Mouse (Mus musculus): ENCODE results near the gene Tshz2. TPM values are rescaled to one million over a fixed set of nuclear protein-coding genes. Genes with fewer than 3 reads are reported as not detected.

Gene Tshz2
- total RNA-seq, 2 experiments from 2014 or later: 26.7 to 41.8 TPM

DNA sequence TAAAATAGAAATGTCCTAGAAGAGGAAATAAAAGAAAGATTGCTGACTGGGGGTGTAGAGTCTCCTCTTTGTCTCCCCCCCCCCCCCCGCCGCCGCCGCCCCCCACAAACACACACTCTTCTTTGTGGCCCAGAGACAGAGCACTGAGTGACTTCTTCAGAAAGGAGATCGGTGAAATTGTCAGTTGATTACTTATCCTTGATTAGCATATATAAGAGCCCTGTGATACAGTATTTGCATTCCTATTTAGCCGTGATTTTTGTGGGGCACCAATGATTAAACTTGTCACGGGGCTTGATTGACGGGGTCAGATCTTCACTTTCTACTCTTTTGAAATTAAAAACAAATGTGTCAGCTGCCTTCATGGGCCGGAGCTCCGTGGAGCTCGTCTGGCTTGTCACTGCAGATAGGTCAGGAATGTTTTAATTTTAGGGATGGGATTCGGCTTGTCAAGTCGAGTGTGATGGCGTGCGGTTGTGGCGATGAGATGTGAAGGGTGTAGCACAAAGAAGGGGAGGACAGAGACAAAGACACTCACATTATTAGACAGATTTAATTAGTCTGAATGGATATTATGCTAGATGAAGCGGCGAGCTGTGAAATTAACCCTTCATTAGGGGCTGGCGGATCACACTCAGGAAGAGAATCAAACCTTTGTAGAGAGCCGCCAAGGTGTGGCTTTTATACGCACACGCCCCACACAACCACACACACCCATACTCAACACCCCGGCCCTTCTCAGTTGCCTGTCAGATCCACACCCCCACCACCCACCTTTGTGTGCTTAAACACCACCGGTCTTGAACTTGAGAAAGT, 395.9 kb downstream of the Tshz2 start:
- no peak for DNase-seq (ENCODE audit: extremely low spot score in 1 of 2, low spot score in 1 of 2)

DNA sequence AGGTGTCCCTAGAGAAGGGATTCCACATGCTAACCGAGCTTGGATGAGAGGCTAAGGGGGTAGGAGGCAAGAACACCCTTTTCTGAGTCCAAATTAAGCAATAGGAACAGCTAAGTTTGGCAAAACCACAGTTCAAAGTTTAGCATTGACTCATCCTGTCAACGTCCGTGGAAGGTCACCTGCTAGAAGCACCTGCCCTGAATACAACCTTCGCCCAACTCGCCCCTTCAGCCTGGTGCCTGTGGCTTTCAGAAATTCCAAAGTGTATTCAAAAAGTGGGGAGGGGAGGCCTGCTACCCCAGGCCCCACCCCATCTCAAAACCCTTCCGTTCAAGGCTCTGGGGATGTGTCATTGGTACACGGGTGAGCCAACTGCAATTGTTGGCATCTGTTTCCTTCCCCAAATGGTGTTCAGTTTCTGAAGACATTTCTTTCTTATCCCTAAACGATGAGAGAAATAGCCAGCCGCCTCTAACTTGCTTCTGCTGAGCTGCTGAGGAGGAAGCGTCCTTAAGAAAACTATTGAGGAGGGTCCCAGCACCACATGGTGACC, 396.6 kb downstream of the Tshz2 start:
- DNase-seq (ENCODE audit: extremely low spot score in 1 of 2, low spot score in 1 of 2): no peak

DNA sequence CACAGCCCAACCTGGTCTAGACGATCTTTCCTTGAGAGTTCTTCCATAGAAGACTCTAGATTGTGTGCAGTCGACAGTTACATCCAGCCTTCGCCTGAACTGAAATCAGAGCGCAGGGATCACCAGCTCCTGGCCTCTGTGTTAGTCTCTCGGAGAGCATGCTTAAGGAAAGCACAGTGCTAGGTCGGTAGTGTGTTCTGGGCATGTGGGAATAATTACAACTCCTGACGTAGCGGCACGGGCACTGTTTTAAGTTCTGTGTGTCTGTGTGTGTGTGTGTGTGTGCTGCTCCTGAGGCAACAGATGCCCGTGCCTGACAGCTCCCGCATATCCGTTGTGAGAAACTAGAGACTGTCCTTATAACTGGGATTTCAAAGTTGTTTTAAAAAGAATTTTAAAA, 398.4 kb downstream of the Tshz2 start:
- no peak for DNase-seq (ENCODE audit: extremely low spot score in 1 of 2, low spot score in 1 of 2)

DNA sequence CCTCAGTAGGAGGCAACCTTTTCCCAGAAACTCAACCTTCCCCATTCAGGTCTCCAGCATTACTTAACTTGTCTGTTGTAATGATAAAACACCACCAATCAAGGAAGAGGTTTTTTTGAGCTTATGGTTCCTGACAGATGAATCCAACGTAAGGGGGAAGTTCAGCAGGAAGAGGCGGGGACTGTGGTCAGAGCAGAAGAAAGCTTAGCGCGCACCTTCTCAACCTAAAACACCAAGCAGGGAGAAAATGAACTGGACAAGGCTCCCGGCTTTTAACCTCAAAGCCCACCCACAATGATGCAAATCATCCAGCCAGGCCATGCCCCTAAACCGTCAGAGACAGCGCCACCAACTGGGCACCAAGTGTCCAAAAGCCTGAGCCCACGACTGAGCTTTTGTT, 399.1 kb downstream of the Tshz2 start:
- no peak for DNase-seq (ENCODE audit: extremely low spot score in 1 of 2, low spot score in 1 of 2)

DNA sequence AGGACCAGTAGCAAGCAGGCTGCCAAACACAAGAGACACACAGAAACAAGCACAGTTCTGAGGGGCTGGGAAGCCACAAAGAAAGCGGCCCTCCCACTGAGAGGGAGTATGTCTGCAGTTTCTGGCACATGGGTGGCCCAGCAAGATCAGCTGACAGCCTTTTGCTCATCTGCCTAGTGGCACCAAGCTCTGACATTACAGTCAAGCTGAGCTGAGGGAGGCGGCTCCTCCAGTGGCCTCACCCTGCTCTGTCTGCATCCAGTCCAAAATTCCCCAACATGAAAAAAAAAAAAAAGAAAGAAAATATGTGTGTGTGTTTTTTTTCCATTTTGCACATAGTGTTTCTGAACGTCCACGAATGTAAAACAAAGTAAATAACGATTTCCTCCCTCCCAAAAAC, 400.4 kb downstream of the Tshz2 start:
- DNase-seq (ENCODE audit: extremely low spot score in 1 of 2, low spot score in 1 of 2): no peak

DNA sequence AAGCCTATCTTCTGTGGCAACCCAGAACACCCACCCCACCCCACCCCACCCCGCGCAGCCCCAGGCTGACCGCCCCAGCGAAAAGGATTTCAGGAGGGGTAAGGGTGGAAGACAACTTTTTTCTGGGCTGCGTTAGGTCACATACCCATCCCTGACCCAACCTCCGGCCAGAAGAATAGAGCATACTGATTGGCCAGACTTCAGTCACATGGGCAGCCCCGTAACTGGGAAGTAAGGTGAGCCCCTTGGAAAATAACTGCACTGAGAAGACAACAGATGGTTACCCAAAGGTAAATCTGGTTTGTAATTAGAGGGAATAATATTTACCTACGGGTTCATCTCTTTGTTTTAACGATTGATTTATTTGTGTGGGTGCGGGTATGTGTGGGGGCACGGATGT, 402.0 kb downstream of the Tshz2 start:
- no peak for DNase-seq (ENCODE audit: extremely low spot score in 1 of 2, low spot score in 1 of 2)

DNA sequence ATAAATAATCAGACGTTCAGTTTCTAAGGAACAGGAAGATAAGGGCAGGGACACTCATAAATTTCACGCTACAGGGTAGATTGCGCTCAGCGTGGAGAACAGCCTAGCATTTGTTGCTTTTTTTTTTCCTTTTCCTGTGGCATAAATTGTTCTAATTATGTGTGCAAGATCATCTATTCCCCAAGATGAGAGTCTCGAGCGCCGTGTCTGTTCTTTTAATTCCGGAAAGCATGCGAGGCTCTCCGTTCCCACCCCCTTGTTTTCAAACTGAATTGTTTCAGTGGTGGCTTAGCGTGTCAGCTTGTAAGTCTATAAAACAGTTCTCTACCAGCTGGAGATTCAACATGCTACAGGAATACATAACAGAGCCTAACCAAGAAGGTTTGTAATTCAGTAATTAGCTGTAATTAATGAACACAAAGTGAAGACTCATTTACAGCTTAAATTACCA, 404.0 kb downstream of the Tshz2 start:
- DNase-seq (ENCODE audit: extremely low spot score in 1 of 2, low spot score in 1 of 2): no peak

DNA sequence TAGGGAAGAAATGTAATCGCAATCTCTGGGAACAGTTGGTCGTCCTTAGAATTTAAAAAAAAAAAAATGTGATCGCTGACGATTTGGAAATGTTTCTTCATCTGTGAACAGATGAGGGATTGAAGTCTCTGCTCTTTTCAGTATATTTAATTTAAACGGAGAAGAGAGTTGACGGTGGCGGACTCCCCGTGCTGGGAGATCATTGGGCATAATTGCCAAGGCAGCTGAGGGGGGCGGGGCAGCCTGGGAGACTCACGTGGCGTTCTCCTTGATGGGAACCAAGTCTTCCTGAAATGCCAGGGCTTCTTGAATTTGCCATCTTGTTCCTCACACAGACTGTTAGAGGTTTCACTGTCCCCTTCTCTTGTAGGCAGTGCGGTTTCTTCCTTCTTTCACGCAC, 404.5 kb downstream of the Tshz2 start:
- peak in 1 of 2 experiments; percentile 37 for DNase-seq (ENCODE audit: extremely low spot score in 1 of 2, low spot score in 1 of 2)

DNA sequence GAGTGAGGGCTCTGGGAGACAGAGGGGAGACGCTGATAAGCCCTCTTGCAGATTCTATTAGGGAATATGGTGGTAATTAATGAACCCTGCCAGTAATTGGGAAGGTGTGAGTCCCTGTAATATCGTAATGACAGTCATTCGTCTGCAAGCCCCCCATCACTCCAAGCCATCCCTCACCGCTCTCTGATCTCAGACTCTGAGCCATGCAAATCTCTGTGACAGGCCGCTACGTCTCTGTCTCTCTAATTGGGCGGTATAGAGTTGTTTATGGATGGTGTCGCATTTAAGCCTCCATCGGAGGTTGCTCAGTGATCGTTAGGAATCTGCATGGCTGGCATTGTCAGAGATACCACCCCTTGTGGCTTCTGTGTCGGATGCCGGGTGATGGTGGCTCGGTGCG, 407.0 kb downstream of the Tshz2 start:
- DNase-seq (ENCODE audit: extremely low spot score in 1 of 2, low spot score in 1 of 2): no peak

DNA sequence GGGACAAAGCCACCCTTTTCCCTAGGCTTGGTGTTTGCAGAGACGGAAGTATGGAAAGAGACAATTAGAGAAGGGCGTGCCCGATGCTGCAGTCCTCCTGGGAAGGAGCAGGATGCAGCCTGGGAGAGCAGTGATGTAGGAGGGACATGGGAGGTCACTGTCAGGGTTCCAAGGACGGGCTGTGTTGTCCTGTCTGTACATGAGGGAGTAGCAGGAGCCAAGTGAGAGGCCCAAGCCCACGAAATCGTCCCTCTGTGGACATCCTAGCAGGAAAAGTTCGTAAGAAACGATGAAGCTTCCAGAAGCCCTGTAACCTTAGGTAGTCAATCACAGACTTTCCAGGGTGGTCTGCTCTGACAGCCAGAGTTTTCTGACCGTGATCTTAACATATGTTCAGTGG, 408.3 kb downstream of the Tshz2 start:
- no peak for DNase-seq (ENCODE audit: extremely low spot score in 1 of 2, low spot score in 1 of 2)

DNA sequence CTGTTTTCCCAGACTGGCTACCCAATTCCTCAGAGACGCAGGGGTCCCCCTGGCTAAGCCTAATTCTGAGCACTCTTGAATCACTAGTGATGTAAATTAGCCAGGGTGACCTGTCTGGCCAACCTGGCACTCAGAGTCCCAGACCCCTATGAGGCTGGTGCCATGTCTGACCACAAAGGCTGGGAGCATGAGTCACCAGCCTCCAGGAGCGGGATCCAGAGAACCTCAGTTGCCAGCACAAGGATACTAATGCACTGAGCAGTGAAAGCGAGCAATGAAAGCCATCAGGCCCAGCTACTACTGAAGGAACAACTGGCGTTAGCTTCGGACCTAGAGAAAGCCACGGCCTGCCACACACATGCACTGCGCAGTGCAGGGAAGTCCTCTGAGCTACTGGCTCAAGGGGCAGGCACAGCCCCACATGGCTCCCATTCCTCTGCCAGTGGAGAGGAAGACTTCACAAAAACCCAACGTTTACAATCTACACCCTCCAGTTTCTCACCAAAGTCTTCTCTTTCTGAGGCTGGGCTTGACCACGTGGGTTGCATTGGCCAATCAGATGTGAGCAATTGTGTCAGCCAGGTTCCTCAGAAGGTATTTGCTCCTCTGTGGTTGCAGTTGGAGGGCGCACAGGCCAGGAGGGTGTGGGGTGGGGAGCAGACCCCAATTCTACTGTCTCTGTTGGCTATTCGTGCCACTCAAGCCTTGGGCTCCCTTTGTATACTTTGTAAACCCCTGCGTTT, 409.8 kb downstream of the Tshz2 start:
- no peak for DNase-seq (ENCODE audit: extremely low spot score in 1 of 2, low spot score in 1 of 2)

DNA sequence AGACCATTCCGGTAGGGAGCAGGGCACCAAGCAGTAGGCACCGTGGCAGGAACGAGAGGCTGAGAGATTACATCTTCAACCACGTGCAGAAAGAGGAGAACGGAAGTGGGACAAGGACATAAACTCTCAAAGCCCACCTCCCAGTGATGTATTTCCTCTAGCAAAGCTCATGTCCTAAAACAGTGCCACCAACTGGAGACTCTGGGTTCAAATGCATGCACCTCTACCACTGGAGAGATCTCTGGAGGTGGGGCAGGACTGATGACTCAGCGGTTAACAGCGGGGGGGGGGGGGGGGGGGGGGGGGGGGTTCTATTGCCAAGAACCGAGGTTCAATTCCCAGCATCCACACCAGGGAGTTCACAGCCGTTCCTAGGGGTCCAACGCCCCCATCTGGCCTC, 410.5 kb downstream of the Tshz2 start:
- DNase-seq (ENCODE audit: extremely low spot score in 1 of 2, low spot score in 1 of 2): no peak

DNA sequence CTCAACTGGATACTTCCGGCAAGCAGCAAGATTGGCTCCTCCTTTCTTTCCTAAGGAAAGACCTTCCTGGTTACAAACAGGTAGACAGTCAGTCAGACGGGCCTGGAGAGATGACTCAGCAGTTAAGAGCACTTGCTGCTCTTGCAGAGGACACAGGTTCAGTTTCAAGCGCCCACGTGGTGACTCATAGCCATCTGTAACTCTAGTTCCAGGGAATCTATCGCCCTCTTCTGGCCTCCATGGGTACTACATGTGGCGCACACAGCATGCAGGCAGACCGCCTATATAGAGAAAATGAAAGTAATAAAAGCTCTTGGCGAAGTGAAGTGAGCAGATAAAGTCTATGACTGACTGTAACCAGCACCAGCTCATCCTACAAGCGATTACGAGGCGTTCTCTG, 413.1 kb downstream of the Tshz2 start:
- no peak for DNase-seq (ENCODE audit: extremely low spot score in 1 of 2, low spot score in 1 of 2)

DNA sequence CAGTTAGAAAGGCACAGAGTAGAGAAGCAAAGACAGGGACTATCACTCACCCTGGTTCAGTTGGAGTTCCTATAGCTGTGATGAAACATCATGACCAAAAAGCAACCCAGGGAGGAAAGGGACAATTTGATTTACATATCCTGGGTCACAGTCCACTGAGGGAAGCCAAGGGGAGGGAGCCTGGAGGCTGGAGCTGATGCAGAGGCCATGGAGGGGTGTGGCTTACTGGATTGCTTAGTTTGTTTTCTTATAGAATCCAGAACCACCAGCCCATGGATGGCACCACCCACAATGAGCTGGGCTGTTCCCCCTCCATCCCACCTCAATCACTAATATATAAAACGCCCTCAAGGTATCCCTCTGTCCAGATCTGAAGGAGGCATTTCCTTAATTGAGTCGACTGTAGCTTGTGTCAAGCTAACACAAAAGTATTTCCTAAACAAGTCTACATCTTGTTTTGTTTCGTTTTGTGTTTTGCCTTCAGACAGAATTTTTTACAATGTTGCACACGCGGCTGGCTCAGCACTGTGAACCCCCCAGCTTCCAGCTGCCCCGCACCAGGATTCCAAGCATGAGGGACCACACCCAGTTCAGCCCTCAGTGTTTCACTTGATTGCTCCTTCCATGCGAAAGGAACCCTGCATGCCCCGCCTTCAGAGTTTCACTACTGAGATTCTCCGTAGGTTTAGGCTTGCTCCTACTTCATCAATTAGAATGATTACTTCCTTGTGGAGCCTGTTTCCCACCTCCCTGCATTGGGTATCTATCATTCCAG, 413.7 kb downstream of the Tshz2 start:
- DNase-seq (ENCODE audit: extremely low spot score in 1 of 2, low spot score in 1 of 2): no peak

DNA sequence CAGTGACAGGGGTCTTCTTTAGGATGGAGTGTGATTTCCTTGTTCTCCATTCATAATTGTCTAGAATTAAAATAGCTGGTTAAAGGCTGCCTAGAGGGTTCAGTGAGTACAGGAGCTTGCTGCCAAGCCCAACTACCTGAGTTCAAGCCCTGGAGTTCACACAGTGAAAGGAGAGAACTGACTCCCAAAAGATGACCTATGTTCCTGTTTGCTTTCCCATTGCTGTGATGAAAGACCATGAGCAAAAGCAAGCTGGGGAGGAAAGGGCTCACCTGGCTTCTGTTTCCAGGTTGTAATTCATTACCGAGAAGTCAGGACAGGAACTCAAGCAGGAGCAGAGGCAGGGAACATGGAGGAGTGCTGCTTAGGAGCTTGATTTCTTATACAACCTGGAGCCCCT, 416.0 kb downstream of the Tshz2 start:
- DNase-seq (ENCODE audit: extremely low spot score in 1 of 2, low spot score in 1 of 2): no peak

DNA sequence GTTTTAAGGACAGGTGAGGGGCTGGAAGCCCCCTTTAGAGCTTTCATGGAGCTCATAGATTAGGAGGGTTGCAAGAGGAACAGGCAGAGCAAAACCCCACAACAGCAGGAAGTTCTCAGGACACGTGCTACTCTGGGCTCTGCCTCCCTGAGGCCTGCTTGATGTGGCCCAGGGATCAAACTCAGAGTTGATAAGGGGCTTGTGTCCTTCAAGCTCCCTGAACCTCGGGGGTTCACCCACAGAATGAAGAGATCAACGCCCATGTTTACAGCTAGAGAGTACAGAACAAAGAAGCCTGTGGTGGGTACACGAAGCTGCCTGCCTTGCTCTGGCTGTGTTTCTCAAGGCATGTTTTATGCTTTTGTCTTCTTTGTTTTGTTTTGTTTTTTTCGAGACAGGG, 417.8 kb downstream of the Tshz2 start:
- no peak for DNase-seq (ENCODE audit: extremely low spot score in 1 of 2, low spot score in 1 of 2)

DNA sequence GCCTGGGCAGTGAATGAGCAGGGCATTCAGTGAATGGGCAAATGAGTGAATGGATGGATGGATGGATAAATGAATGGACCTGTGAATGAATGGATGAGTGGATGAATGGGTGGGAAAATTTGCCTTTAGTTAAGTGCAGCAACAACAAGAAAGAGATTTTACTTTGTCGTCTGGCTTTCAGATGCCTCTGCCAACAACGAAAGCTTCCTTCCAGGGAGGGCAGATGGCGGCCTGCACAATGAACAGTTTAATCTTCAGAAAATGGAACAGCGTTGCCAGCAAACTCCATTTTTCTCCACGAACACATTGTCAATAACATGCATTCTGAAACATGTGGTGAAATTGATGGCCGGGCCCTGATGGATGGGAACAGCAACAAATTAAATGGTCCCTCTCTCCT, 418.6 kb downstream of the Tshz2 start:
- peak in 1 of 2 experiments; percentile 22 for DNase-seq (ENCODE audit: extremely low spot score in 1 of 2, low spot score in 1 of 2)

DNA sequence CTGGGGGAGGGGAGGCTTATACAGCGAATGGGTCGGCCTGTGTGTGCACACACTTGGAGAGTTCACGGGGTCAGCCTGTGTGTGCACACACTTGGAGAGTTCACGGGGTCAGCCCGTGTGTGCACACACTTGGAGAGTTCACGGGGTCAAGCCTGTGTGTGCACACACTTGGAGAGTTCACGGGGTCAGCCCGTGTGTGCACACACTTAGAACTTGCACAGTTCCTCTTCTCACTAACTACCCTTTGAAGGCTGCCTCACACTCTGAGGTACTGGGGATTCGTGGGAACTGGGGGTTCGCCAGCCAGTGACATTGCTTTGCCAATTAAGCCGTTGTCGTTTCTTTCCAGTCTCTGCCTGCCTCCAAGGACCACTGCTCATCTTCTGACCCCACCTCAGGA, 422.1 kb downstream of the Tshz2 start:
- DNase-seq (ENCODE audit: extremely low spot score in 1 of 2, low spot score in 1 of 2): no peak

DNA sequence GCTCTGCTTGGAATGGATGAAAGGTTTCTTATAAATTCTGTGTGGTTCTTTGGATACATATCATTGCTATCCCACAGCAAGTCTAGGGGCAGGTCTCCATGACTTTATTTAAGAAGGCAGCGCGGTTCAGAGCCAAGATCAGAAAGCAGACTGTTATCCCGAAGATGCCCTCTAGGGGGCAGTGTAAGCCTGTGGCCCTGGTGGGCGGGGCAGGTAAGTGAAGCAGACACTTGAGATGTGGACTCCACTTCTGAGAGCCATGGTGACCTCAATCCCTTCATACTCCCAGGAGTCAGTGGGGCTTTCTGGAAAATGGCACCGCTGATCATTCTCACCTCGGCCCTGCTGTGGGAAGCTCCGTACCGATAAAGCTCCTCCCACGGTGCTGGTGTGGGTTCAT, 422.6 kb downstream of the Tshz2 start:
- DNase-seq (ENCODE audit: extremely low spot score in 1 of 2, low spot score in 1 of 2): peak in 1 of 2 experiments; percentile 28

DNA sequence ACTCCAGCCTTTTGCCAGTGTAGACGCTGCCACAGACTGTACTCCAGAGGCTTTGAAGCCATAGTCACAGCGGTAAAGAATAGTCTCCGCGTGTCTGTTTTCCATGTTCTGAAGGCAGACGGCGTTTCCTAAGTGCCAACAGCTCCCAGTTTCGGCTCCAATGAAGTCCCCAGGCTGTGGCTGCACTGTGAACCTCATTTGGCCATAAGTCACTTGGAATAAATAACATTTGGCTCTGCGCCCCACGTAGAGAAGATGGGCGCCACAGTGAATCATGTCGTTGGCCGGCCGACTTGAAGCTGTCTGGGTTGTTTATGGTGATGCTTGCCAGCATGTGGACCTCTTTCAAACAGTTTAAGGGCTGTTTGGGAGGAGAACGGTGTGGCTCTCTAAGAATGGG, 426.0 kb downstream of the Tshz2 start:
- no peak for DNase-seq (ENCODE audit: extremely low spot score in 1 of 2, low spot score in 1 of 2)

DNA sequence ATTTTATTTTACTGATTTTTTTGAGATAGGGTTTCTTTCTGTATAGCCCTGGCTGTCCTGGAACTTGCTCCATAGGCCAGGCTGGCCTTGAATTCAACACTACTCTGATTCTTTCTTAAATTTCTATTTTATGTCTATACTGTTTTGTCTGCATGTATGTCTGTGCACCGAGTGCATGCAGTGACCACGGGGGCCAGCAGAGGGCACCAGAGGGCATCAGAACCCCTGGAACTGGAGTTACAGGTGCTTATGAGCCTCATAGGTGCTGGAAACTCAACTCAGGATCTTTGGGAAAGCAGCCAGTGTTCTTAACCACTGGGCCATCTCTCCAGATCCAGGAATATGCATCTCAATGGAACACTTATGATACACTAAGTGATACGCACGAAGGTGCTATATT, 427.3 kb downstream of the Tshz2 start:
- peak in 1 of 2 experiments; percentile 32 for DNase-seq (ENCODE audit: extremely low spot score in 1 of 2, low spot score in 1 of 2)
